In genomic region chr6:67317827-67318338, GRCm38 (mm10) we compare ENCODE assay signal across 14 mouse cellular contexts. TPM values are rescaled to one million over a fixed set of nuclear protein-coding genes. Genes with fewer than 3 reads are reported as not detected.
A peak's percentile ranks its signal among the peaks of the same experiment; 100 is the strongest.
DNase-seq lines count a peak whose midpoint lies in the region; ATAC-seq lines count a peak whose summit lies in the region.
"Had no signal": no experiment of that assay in that cellular context is flagged by ENCODE, and none has a peak within 500 bp of the region (broad histone marks: within the 10 kb centered on the region; RNA-seq: fewer than 3 reads in every experiment).

No protein-coding gene starts in this region.

- no peak overlapping the region for H3K4me3 ChIP-seq in forebrain, embryonic 13.5 days
- no peak overlapping the region for H3K4me3 ChIP-seq in forebrain, embryonic 11.5 days (ENCODE audit: low read depth, low read length)
- no peak overlapping the region for H3K4me3 ChIP-seq in liver, embryonic 15.5 days (replicated peaks)
- H3K4me3 ChIP-seq: embryonic facial prominence, embryonic 15.5 days; heart, embryonic 15.5 days; hindbrain, embryonic 12.5 days; neural tube, embryonic 13.5 days had no signal

- ATAC-seq in forebrain, embryonic 13.5 days: peak; percentile 37; the same call in 1 of the 2 replicates
- no peak for ATAC-seq in forebrain, embryonic 11.5 days (replicated peaks; ENCODE audit: low FRiP score)
- no peak for ATAC-seq in liver, embryonic 15.5 days (ENCODE audit: insufficient read depth)

- H3K4me2 ChIP-seq in forebrain, embryonic 13.5 days: no peak overlapping the region
- H3K4me2 ChIP-seq in forebrain, embryonic 11.5 days (ENCODE audit: low read depth, low read length, severe bottlenecking): no peak overlapping the region
- 0 out of 2 replicates have a peak overlapping the region, but pooled peaks have one; percentile 8 for H3K4me2 ChIP-seq in liver, embryonic 15.5 days
- H3K4me2 ChIP-seq: embryonic facial prominence, embryonic 15.5 days; heart, embryonic 15.5 days; hindbrain, embryonic 12.5 days; neural tube, embryonic 13.5 days had no signal

- 85% methylated on average over 8 of the region's 8 CpGs for WGBS in forebrain, embryonic 13.5 days
- WGBS in forebrain, embryonic 11.5 days: 82% methylated on average over 8 of the region's 8 CpGs
- 67% methylated on average over 8 of the region's 8 CpGs for WGBS in liver, embryonic 15.5 days (ENCODE audit: insufficient replicate concordance)

- DNase-seq in forebrain, embryonic 11.5 days (ENCODE audit: low spot score): no peak
- DNase-seq in brain, embryonic 18.5 days (ENCODE audit: low read depth, low spot score): peak; percentile 3
- peak; percentile 67 for DNase-seq in thymus, postnatal 25 days
- no peak for DNase-seq in cerebellum, postnatal 14 days
- no peak for DNase-seq in embryo, embryonic 9.5 days (ENCODE audit: extremely low spot score)
- DNase-seq in adrenal gland, postnatal 14 days: no peak

- no peaks in the 10 kb centered on the region for H3K4me1 ChIP-seq in forebrain, embryonic 13.5 days
- H3K4me1 ChIP-seq in forebrain, embryonic 11.5 days (replicated peaks; ENCODE audit: control insufficient read depth, insufficient read depth, low read length): no peaks in the 10 kb centered on the region
- peaks cover 11% of the 10 kb centered on the region; the same call in 1 of the 2 replicates for H3K4me1 ChIP-seq in liver, embryonic 15.5 days (replicated peaks)
- H3K4me1 ChIP-seq: embryonic facial prominence, embryonic 15.5 days; heart, embryonic 15.5 days; hindbrain, embryonic 12.5 days; neural tube, embryonic 13.5 days had no signal

- no peak overlapping the region for H3K9ac ChIP-seq in forebrain, embryonic 13.5 days
- no peak overlapping the region for H3K9ac ChIP-seq in forebrain, embryonic 11.5 days (ENCODE audit: low read length)
- H3K9ac ChIP-seq in liver, embryonic 15.5 days: no peak overlapping the region
- H3K9ac ChIP-seq: embryonic facial prominence, embryonic 15.5 days; heart, embryonic 15.5 days; hindbrain, embryonic 12.5 days; neural tube, embryonic 13.5 days had no signal

- no peaks in the 10 kb centered on the region for H3K36me3 ChIP-seq in forebrain, embryonic 13.5 days (ENCODE audit: poor library complexity, severe bottlenecking)
- H3K36me3 ChIP-seq in forebrain, embryonic 11.5 days (ENCODE audit: control insufficient read depth, insufficient read depth, low read length): no peaks in the 10 kb centered on the region
- H3K36me3 ChIP-seq in liver, embryonic 15.5 days (replicated peaks): no peaks in the 10 kb centered on the region
- H3K36me3 ChIP-seq: embryonic facial prominence, embryonic 15.5 days; heart, embryonic 15.5 days; hindbrain, embryonic 12.5 days; neural tube, embryonic 13.5 days had no signal

- H3K27me3 ChIP-seq in forebrain, embryonic 13.5 days: no peaks in the 10 kb centered on the region
- no peaks in the 10 kb centered on the region for H3K27me3 ChIP-seq in forebrain, embryonic 11.5 days (ENCODE audit: control insufficient read depth, insufficient read depth, low read length)
- no peaks in the 10 kb centered on the region for H3K27me3 ChIP-seq in liver, embryonic 15.5 days
- H3K27me3 ChIP-seq: embryonic facial prominence, embryonic 15.5 days; heart, embryonic 15.5 days; hindbrain, embryonic 12.5 days; neural tube, embryonic 13.5 days had no signal

- no peaks in the 10 kb centered on the region for H3K9me3 ChIP-seq in forebrain, embryonic 13.5 days (replicated peaks)
- no peaks in the 10 kb centered on the region for H3K9me3 ChIP-seq in forebrain, embryonic 11.5 days (ENCODE audit: control insufficient read depth, low read length)
- no peaks in the 10 kb centered on the region for H3K9me3 ChIP-seq in liver, embryonic 15.5 days (replicated peaks)
- H3K9me3 ChIP-seq: embryonic facial prominence, embryonic 15.5 days; heart, embryonic 15.5 days; hindbrain, embryonic 12.5 days; neural tube, embryonic 13.5 days had no signal

- H3K27ac ChIP-seq in forebrain, embryonic 13.5 days: no peak overlapping the region
- H3K27ac ChIP-seq in forebrain, embryonic 11.5 days (ENCODE audit: low read depth, low read length): no peak overlapping the region
- H3K27ac ChIP-seq in liver, embryonic 15.5 days (replicated peaks): no peak overlapping the region
- H3K27ac ChIP-seq: embryonic facial prominence, embryonic 15.5 days; heart, embryonic 15.5 days; hindbrain, embryonic 12.5 days; neural tube, embryonic 13.5 days; stomach, postnatal 0 days had no signal

RNA-seq across cellular contexts. Expression of gene Il12rb2, which starts 58.1 kb away (rescaled TPM):
- not detected in 2 replicates for polyA plus RNA-seq in forebrain, embryonic 13.5 days (2015; fragmentation: Nextera tagmentation; extraction: Ambion mirVana)
- polyA plus RNA-seq in forebrain, embryonic 11.5 days (2014; fragmentation: Nextera tagmentation; extraction: Ambion mirVana): 0.33 TPM in 1 of 2 replicates, not detected in the other
- polyA plus RNA-seq in liver, embryonic 15.5 days (2015; fragmentation: Nextera tagmentation; extraction: Ambion mirVana): 0.25 TPM in 2 replicates
- 0.11 and 0.23 TPM in 2 replicates for total RNA-seq in adrenal gland, postnatal 14 days (2021)
- total RNA-seq: adrenal gland, postnatal 25 days had no signal

Comparison
In these comparisons a context has a peak if more than half of its experiments do, and no peak if none do; other contexts are left out.
1. DNase-seq: peak in brain, embryonic 18.5 days (single experiment) and thymus, postnatal 25 days (single experiment); none in forebrain, embryonic 11.5 days (single experiment), cerebellum, postnatal 14 days (0 of 2), embryo, embryonic 9.5 days (single experiment) and adrenal gland, postnatal 14 days (single experiment).